Mouse (Mus musculus): ENCODE results near the gene Kdm6b. TPM values are rescaled to one million over a fixed set of nuclear protein-coding genes. Genes with fewer than 3 reads are reported as not detected.

The Kdm6b gene
- polyA plus RNA-seq, 1 experiment from 2014 or later: 42.0 TPM

DNA sequence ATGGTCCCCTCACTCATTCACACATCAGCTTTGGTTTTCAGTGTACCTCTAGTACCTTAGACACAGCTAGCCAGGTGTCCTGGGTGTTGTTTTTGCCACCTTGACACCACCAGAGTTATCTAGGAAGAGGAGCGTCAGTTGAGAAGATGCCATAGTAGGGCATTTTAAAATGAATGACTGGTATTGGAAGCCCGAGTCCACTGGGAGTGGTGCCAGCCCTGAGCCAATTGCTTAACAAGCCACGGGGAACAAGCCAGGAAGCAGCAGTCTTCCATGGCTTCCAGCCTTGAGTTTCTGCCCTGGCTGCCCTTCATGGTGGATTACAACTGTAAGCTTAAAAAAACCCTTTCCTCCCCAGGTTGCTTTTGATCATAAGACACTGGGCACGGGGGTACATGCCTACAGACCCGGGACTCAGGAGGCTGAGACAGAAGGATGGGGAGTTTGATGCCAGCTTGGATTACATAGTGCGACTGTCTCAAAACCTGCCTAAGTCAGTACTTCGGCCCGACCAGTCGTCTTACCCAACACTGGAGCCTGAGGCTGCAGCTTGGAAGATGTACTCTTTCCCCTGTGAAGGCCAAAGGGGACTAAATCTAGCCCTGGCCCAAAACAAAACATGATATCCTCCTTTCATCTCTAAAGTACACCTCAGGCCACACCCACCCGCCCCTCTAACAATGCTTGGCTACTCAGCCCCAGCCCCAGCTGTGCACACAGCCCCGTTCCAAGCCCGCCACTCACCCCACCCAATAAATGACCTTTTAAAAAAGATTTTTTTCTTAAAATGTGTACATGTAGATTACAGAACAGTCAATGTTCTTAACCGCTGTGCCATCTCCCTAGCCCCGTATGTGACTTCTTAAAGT lies 23.7 kb downstream of the Kdm6b start:
- Histone ChIP-seq H3K4me2 (ENCODE audit: low read depth) (no peak overlapping the region), H3K27ac (ENCODE audit: low read depth, low read length) (no peak overlapping the region)
- 65% methylated on average over 14 of the region's 14 CpGs for WGBS

DNA sequence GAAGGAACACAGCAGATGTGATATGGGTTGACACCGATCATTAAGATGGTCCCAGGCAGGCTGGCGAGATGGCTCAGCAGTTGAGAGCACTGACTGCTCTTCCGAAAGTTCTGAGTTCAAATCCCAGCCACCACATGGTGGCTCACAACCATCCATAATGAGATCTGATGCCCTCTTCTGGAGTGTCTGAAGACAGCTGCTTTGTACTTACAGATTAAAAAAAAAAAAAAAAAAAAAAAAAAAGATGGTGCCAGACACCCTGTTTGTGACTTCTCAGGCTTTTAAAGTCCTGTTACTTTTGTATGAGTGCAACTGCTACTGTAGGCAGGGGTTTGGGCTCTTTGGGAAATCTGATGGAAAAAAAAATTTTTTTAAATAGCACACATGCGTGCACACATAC lies 24.8 kb downstream of the Kdm6b start:
- no peak for DNase-seq (ENCODE audit: low spot score)
- Histone ChIP-seq H3K4me1 (ENCODE audit: control insufficient read depth, insufficient read depth, low read length) (no peaks in the 10 kb centered on the region), H3K9me3 (ENCODE audit: control insufficient read depth, low read length) (no peaks in the 10 kb centered on the region), H3K4me3 (ENCODE audit: low read depth, low read length) (no peak overlapping the region), H3K9ac (ENCODE audit: low read length) (no peak overlapping the region), H3K27me3 (ENCODE audit: control insufficient read depth, insufficient read depth, low read length) (no peaks in the 10 kb centered on the region), H3K4me2 (ENCODE audit: low read depth) (no peak overlapping the region), H3K27ac (ENCODE audit: low read depth, low read length) (no peak overlapping the region), H3K36me3 (ENCODE audit: control insufficient read depth, insufficient read depth, low read length) (no peaks in the 10 kb centered on the region)
- 92% methylated on average over 4 of the region's 4 CpGs for WGBS
- ATAC-seq (ENCODE audit: insufficient read depth, low FRiP score, low TSS enrichment): no peak

More for the DNA sequence above, 23.7 kb downstream of the Kdm6b start:
- no peaks in the 10 kb centered on the region for H3K36me3 ChIP-seq (ENCODE audit: control insufficient read depth, insufficient read depth, low read length)
- H3K4me3 ChIP-seq (ENCODE audit: low read depth, low read length): no peak overlapping the region
- no peaks in the 10 kb centered on the region for H3K9me3 ChIP-seq (ENCODE audit: control insufficient read depth, low read length)
- H3K9ac ChIP-seq (ENCODE audit: low read length): no peak overlapping the region
- no peaks in the 10 kb centered on the region; the same call in 1 of the 2 replicates for H3K4me1 ChIP-seq (ENCODE audit: control insufficient read depth, insufficient read depth, low read length)
- no peak for DNase-seq (ENCODE audit: low spot score)
- no peaks in the 10 kb centered on the region for H3K27me3 ChIP-seq (ENCODE audit: control insufficient read depth, insufficient read depth, low read length)
- ATAC-seq (ENCODE audit: insufficient read depth, low FRiP score, low TSS enrichment): no peak

DNA sequence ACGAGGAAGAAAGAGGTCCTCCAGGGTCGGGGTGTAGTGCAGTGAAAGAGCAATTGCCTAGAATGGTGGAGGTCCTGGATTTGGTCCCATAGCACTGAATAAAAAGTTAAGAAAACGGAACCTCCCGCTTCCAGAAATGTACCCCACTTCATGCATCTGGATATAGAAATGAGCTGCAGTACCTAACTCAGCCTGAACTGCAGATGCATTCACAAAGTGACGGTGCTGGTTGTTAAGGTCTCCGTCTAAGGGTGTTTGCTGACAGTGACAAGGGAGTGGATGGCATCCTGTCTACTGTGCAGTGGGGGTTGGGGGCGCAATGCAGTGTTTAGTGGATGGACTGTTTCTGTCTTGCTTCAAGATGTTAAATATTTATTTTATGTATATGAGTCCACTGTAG lies 26.7 kb downstream of the Kdm6b start:
- no peaks in the 10 kb centered on the region for H3K36me3 ChIP-seq (ENCODE audit: control insufficient read depth, insufficient read depth, low read length)
- DNase-seq (ENCODE audit: low spot score) (no peak), ATAC-seq (ENCODE audit: insufficient read depth, low FRiP score, low TSS enrichment) (no peak)
- H3K27me3 ChIP-seq (ENCODE audit: control insufficient read depth, insufficient read depth, low read length): no peaks in the 10 kb centered on the region
- no peaks in the 10 kb centered on the region for H3K4me1 ChIP-seq (ENCODE audit: control insufficient read depth, insufficient read depth, low read length)
- H3K9me3 ChIP-seq (ENCODE audit: control insufficient read depth, low read length): no peaks in the 10 kb centered on the region
- H3K27ac ChIP-seq (ENCODE audit: low read depth, low read length): no peak overlapping the region
- no peak overlapping the region for H3K4me3 ChIP-seq (ENCODE audit: low read depth, low read length)
- no peak overlapping the region for H3K9ac ChIP-seq (ENCODE audit: low read length)
- H3K4me2 ChIP-seq (ENCODE audit: low read depth): no peak overlapping the region
- 84% methylated on average over 7 of the region's 7 CpGs for WGBS

DNA sequence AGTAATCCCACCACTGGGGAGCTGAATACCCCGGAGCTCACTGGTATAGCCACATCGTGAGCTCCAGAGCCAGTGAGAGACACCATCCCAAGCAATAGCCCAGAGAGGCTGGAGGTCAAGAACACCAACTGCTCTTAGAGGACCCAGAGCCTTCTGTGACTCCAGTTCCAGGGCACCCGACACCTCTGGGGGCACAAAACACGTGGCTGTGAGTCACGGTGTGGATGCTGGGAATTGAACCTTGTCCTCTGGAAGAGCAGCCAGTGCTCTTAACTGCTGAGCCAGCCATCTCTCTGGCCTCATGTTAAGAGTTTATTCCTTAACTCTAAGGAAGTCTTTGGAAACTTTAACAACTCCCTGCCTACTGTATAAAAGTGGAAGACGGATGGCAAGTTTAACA lies 28.5 kb downstream of the Kdm6b start:
- no peak for ATAC-seq (ENCODE audit: insufficient read depth, low FRiP score, low TSS enrichment)
- no peaks in the 10 kb centered on the region for H3K9me3 ChIP-seq (ENCODE audit: control insufficient read depth, low read length)
- DNase-seq (ENCODE audit: low spot score): no peak

DNA sequence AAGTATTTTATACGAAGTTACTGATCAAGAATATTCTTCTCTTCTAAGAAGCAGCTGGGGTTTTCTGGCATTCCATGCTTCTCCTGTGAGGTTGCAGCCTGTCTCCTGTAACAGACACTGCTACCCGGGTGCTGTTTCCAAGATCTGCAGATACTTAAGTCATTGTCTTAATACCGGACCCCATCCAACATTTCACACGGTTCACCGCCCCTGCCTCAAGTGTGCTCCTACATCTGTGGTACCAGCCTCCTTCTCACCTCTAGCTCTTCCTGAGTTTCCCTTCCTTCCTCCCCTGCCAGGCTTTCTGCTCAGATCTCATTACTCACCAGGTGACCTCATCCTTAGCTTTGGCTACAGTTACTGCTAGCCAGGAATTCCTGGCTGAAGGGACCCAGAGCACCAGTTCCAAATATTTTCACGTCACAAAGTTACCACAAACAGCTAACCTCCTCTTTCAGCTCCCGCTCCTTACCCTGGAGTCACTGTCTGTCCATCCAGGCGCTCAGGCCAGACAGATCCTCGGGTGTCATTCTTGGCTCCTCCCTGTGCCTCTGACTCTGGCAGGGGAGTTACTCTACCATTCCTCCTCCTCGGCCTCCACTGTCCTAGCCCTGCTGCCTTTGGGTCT lies 30.9 kb downstream of the Kdm6b start:
- H3K27me3 ChIP-seq (ENCODE audit: control insufficient read depth, insufficient read depth, low read length): no peaks in the 10 kb centered on the region
- DNase-seq (ENCODE audit: low spot score) (peak; percentile 5), ATAC-seq (ENCODE audit: insufficient read depth, low FRiP score, low TSS enrichment) (no peak)
- no peaks in the 10 kb centered on the region for H3K9me3 ChIP-seq (ENCODE audit: control insufficient read depth, low read length)
- H3K27ac ChIP-seq (ENCODE audit: low read depth, low read length): no peak overlapping the region
- no peaks in the 10 kb centered on the region for H3K36me3 ChIP-seq (ENCODE audit: control insufficient read depth, insufficient read depth, low read length)
- H3K9ac ChIP-seq (ENCODE audit: low read length): no peak overlapping the region
- H3K4me2 ChIP-seq (ENCODE audit: low read depth): no peak overlapping the region
- no peaks in the 10 kb centered on the region for H3K4me1 ChIP-seq (ENCODE audit: control insufficient read depth, insufficient read depth, low read length)
- 72% methylated on average over 10 of the region's 10 CpGs for WGBS
- H3K4me3 ChIP-seq (ENCODE audit: low read depth, low read length): no peak overlapping the region

More for the DNA sequence above, 28.5 kb downstream of the Kdm6b start:
- Histone ChIP-seq H3K4me3 (ENCODE audit: low read depth, low read length) (no peak overlapping the region), H3K4me1 (ENCODE audit: control insufficient read depth, insufficient read depth, low read length) (no peaks in the 10 kb centered on the region), H3K4me2 (ENCODE audit: low read depth) (no peak overlapping the region), H3K27me3 (ENCODE audit: control insufficient read depth, insufficient read depth, low read length) (no peaks in the 10 kb centered on the region), H3K27ac (ENCODE audit: low read depth, low read length) (no peak overlapping the region), H3K36me3 (ENCODE audit: control insufficient read depth, insufficient read depth, low read length) (no peaks in the 10 kb centered on the region), H3K9ac (ENCODE audit: low read length) (no peak overlapping the region)
- WGBS: 80% methylated on average over 6 of the region's 6 CpGs

DNA sequence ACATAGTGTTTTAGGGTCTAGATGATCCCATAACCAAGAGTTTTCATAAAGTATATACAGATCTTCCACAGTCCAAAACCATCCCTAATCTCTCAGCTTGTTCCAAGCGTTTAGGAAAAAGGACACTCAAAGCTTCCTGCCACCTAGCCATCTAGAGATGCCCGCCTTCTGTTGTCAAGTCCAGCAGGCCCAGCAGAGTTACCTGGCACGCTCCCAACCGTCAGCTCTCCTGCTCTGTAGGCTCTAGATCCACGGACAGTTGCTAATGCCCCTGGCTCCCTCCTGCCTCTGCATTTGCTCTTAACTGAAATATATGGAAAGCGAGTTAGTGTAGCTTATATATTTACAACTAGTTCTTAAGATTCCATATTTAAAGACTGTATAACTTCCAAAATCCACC lies 32.1 kb downstream of the Kdm6b start:
- DNase-seq (ENCODE audit: low spot score): no peak
- Histone ChIP-seq H3K9me3 (ENCODE audit: control insufficient read depth, low read length) (no peaks in the 10 kb centered on the region), H3K4me3 (ENCODE audit: low read depth, low read length) (no peak overlapping the region), H3K9ac (ENCODE audit: low read length) (no peak overlapping the region), H3K27me3 (ENCODE audit: control insufficient read depth, insufficient read depth, low read length) (no peaks in the 10 kb centered on the region), H3K27ac (ENCODE audit: low read depth, low read length) (no peak overlapping the region), H3K36me3 (ENCODE audit: control insufficient read depth, insufficient read depth, low read length) (no peaks in the 10 kb centered on the region), H3K4me2 (ENCODE audit: low read depth) (no peak overlapping the region), H3K4me1 (ENCODE audit: control insufficient read depth, insufficient read depth, low read length) (no peaks in the 10 kb centered on the region)
- WGBS: 84% methylated on average over 6 of the region's 6 CpGs
- ATAC-seq (ENCODE audit: insufficient read depth, low FRiP score, low TSS enrichment): no peak

DNA sequence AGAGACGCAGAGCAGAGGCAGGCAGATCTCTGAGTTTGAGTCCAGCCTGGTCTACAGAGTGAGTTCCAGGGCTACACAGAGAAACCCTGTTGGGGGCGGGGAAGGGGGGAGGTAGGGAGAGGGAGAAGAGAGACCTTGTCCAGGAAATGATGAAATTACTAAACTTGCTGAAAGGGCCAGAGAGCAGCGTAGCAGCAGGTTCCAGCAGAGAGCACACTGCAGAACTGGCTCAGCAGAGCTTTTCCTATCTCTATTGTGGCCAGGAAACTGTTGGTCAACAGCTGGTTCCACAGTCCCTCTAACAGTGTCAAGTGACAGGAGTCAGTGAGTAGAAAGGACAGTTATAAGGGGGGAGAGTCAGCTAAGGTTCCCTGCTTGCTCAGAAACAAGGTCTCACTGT lies 33.9 kb downstream of the Kdm6b start:
- H3K9ac ChIP-seq (ENCODE audit: low read length): no peak overlapping the region
- H3K36me3 ChIP-seq (ENCODE audit: control insufficient read depth, insufficient read depth, low read length): no peaks in the 10 kb centered on the region
- H3K4me1 ChIP-seq (ENCODE audit: control insufficient read depth, insufficient read depth, low read length): no peaks in the 10 kb centered on the region
- H3K9me3 ChIP-seq (ENCODE audit: control insufficient read depth, low read length): no peaks in the 10 kb centered on the region
- no peak for ATAC-seq (ENCODE audit: insufficient read depth, low FRiP score, low TSS enrichment)
- H3K27me3 ChIP-seq (ENCODE audit: control insufficient read depth, insufficient read depth, low read length): no peaks in the 10 kb centered on the region
- peak; percentile 7 for DNase-seq (ENCODE audit: low spot score)
- no peak overlapping the region for H3K4me3 ChIP-seq (ENCODE audit: low read depth, low read length)
- no peak overlapping the region for H3K27ac ChIP-seq (ENCODE audit: low read depth, low read length)
- no peak overlapping the region for H3K4me2 ChIP-seq (ENCODE audit: low read depth)
- 93% methylated on average over 3 of the region's 3 CpGs for WGBS

DNA sequence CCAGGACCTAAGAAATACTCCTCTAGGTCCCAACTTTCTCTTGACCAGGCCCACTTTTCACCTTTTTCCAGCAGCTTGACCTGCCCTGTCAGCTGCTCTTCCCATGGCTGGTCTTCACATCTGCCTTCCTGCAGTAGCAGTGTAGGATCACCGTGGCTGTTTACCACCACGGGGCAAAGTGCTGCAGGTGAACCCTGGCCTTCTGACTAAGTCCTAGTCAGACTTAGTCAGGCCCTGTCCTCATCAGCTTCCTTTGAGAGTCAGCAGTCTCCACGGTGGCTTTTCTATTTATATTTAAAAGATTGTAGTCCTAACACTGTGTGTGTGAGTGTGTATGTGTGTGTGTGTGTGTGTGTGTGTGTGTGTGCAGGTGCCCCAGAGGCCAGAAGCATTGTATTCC lies 35.7 kb downstream of the Kdm6b start:
- no peak overlapping the region for H3K4me3 ChIP-seq (ENCODE audit: low read depth, low read length)

DNA sequence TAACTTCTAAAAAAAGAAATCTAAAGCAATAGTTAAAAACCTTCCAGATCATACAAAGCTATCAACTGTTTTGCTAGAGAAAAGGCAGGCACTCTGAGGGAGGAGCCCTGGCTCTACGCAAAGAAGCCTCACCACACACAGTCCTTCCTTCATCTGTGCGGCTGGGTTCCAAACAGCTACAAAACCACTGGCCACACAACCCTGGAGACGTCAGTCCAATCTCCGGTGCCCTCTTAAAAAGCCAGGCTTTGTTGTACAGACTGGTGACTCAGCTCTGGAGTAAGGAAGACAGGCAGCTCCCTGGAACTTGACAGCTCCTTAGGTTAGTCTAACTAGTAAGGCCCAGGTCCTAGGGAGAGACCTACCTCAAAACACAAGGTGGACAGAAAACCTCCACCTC lies 37.8 kb downstream of the Kdm6b start:
- DNase-seq (ENCODE audit: low spot score) (no peak), ATAC-seq (ENCODE audit: insufficient read depth, low FRiP score, low TSS enrichment) (no peak)
- Histone ChIP-seq H3K27ac (ENCODE audit: low read depth, low read length) (no peak overlapping the region), H3K27me3 (ENCODE audit: control insufficient read depth, insufficient read depth, low read length) (no peaks in the 10 kb centered on the region), H3K4me2 (ENCODE audit: low read depth) (no peak overlapping the region), H3K4me1 (ENCODE audit: control insufficient read depth, insufficient read depth, low read length) (peaks cover 17% of the 10 kb centered on the region), H3K4me3 (ENCODE audit: low read depth, low read length) (no peak overlapping the region), H3K9me3 (ENCODE audit: control insufficient read depth, low read length) (no peaks in the 10 kb centered on the region), H3K36me3 (ENCODE audit: control insufficient read depth, insufficient read depth, low read length) (no peaks in the 10 kb centered on the region), H3K9ac (ENCODE audit: low read length) (no peak overlapping the region)
- 93% methylated on average over 4 of the region's 4 CpGs for WGBS

More for the DNA sequence above, 35.7 kb downstream of the Kdm6b start:
- Histone ChIP-seq H3K36me3 (ENCODE audit: control insufficient read depth, insufficient read depth, low read length) (no peaks in the 10 kb centered on the region), H3K27ac (ENCODE audit: low read depth, low read length) (no peak overlapping the region), H3K4me2 (ENCODE audit: low read depth) (no peak overlapping the region), H3K9me3 (ENCODE audit: control insufficient read depth, low read length) (no peaks in the 10 kb centered on the region), H3K4me1 (ENCODE audit: control insufficient read depth, insufficient read depth, low read length) (no peaks in the 10 kb centered on the region), H3K27me3 (ENCODE audit: control insufficient read depth, insufficient read depth, low read length) (no peaks in the 10 kb centered on the region), H3K9ac (ENCODE audit: low read length) (no peak overlapping the region)
- peak; percentile 4 for DNase-seq (ENCODE audit: low spot score)
- 82% methylated on average over 3 of the region's 3 CpGs for WGBS
- no peak for ATAC-seq (ENCODE audit: insufficient read depth, low FRiP score, low TSS enrichment)
